Mouse (Mus musculus): Measurements from ENCODE around the gene Xdh. TPM values are rescaled to one million over a fixed set of nuclear protein-coding genes. Genes with fewer than 3 reads are reported as not detected.

The Xdh gene
- polyA plus RNA-seq, 1 experiment = 15.6 TPM

GRCm38 (mm10) chr17:73886071-73886785 lies 63.8 kb downstream of the Xdh start:
- TF ChIP-seq POLR2A (IDR thresholded peaks at IDR 0.05; ENCODE audit: low read depth, low read length) (no peak), CTCF (IDR thresholded peaks at IDR 0.05; ENCODE audit: extremely low read depth, insufficient read depth, insufficient read length, insufficient replicate concordance) (no peak)
- WGBS = 94% methylated on average over 25 of the region's 25 CpGs
- DNase-seq (ENCODE audit: low read depth in 1 of 2, low spot score in 2 of 2) = no peak
- H3K36me3 ChIP-seq (ENCODE audit: control insufficient read depth, insufficient read depth, low read length) = no peaks in the 10 kb centered on the region
- H3K4me3 ChIP-seq (ENCODE audit: extremely low read depth, insufficient read depth, insufficient read length) = no peak overlapping the region
- H3K4me1 ChIP-seq (ENCODE audit: control insufficient read depth, insufficient read depth, insufficient read length) = no peaks in the 10 kb centered on the region
- H3K27me3 ChIP-seq (ENCODE audit: control insufficient read depth, insufficient read depth, low read length) = no peaks in the 10 kb centered on the region
- no peak overlapping the region for H3K27ac ChIP-seq (ENCODE audit: insufficient read depth, low read length)

DNA sequence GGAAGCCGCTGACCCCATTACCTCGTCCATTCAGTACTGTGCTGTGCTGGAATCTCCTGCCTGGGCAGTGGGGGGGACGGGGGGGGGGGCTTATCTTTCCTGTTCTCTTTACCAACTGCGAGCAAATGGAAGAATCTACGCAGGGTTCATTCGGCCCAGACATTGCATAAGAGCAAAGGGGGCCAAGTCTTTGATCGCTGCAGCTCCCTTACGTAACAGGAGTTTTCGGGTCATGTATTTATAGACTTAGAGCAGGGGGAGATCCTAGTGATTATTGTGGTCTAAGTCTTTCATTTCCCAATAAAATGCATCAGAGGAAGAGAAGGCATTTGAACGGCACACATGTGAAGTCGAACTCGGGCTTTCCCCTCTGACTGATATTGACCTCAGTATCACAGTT lies 66.7 kb downstream of the Xdh start:
- Histone ChIP-seq H3K4me3 (ENCODE audit: extremely low read depth, insufficient read depth, insufficient read length) (no peak overlapping the region), H3K4me1 (ENCODE audit: control insufficient read depth, insufficient read depth, insufficient read length) (no peaks in the 10 kb centered on the region), H3K27me3 (ENCODE audit: control insufficient read depth, insufficient read depth, low read length) (no peaks in the 10 kb centered on the region), H3K27ac (ENCODE audit: insufficient read depth, low read length) (no peak overlapping the region), H3K36me3 (ENCODE audit: control insufficient read depth, insufficient read depth, low read length) (no peaks in the 10 kb centered on the region)
- TF ChIP-seq POLR2A (IDR thresholded peaks at IDR 0.05; ENCODE audit: low read depth, low read length) (no peak), CTCF (IDR thresholded peaks at IDR 0.05; ENCODE audit: extremely low read depth, insufficient read depth, insufficient read length, insufficient replicate concordance) (no peak)
- no peak for DNase-seq (ENCODE audit: low read depth in 1 of 2, low spot score in 2 of 2)
- 80% methylated on average over 12 of the region's 12 CpGs for WGBS

DNA sequence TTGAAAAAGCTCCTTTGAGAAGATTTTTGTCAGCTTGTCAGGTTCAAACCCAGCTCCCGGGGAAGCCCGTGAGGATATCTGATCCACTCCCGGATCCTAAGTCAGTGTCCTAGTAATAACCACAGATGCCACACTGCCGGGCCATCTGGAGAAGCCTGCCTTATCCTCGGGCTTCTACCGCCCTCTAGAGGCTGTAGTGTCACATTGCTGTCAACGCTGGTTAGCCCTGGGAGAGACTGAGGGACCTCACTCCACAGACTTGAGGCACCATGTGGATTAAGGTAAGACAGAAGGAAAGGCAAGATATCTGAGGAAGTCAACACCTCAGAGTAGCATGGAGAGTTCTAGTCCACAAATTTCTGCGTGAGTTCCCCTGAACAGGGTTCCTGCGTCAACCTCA lies 67.8 kb downstream of the Xdh start:
- Histone ChIP-seq H3K36me3 (ENCODE audit: control insufficient read depth, insufficient read depth, low read length) (no peaks in the 10 kb centered on the region), H3K4me1 (ENCODE audit: control insufficient read depth, insufficient read depth, insufficient read length) (no peaks in the 10 kb centered on the region), H3K27ac (ENCODE audit: insufficient read depth, low read length) (no peak overlapping the region), H3K27me3 (ENCODE audit: control insufficient read depth, insufficient read depth, low read length) (no peaks in the 10 kb centered on the region), H3K4me3 (ENCODE audit: extremely low read depth, insufficient read depth, insufficient read length) (no peak overlapping the region)
- peak in 1 of 2 experiments; percentile 61 for DNase-seq (ENCODE audit: low read depth in 1 of 2, low spot score in 2 of 2)
- WGBS = 12% methylated on average over 9 of the region's 9 CpGs
- TF ChIP-seq POLR2A (IDR thresholded peaks at IDR 0.05; ENCODE audit: low read depth, low read length) = no peak
- TF ChIP-seq CTCF (IDR thresholded peaks at IDR 0.05; ENCODE audit: extremely low read depth, insufficient read depth, insufficient read length, insufficient replicate concordance) = peak; percentile 92; the same call in 1 of the 2 replicates

- Histone ChIP-seq H3K27ac (ENCODE audit: insufficient read depth, low read length) (no peak overlapping the region), H3K36me3 (ENCODE audit: control insufficient read depth, insufficient read depth, low read length) (no peaks in the 10 kb centered on the region), H3K27me3 (ENCODE audit: control insufficient read depth, insufficient read depth, low read length) (no peaks in the 10 kb centered on the region), H3K4me3 (ENCODE audit: extremely low read depth, insufficient read depth, insufficient read length) (no peak overlapping the region), H3K4me1 (ENCODE audit: control insufficient read depth, insufficient read depth, insufficient read length) (no peaks in the 10 kb centered on the region)
- 61% methylated on average over 6 of the region's 6 CpGs for WGBS
- TF ChIP-seq CTCF (IDR thresholded peaks at IDR 0.05; ENCODE audit: extremely low read depth, insufficient read depth, insufficient read length, insufficient replicate concordance) (no peak), POLR2A (IDR thresholded peaks at IDR 0.05; ENCODE audit: low read depth, low read length) (no peak)
- no peak for DNase-seq (ENCODE audit: low read depth in 1 of 2, low spot score in 2 of 2)
These were observed 68.7 kb downstream of the Xdh start for GRCm38 (mm10) chr17:73881295-73881694.

GRCm38 (mm10) chr17:73880286-73880685 lies 69.7 kb downstream of the Xdh start:
- no peak for TF ChIP-seq POLR2A (IDR thresholded peaks at IDR 0.05; ENCODE audit: low read depth, low read length)
- no peak for TF ChIP-seq CTCF (IDR thresholded peaks at IDR 0.05; ENCODE audit: extremely low read depth, insufficient read depth, insufficient read length, insufficient replicate concordance)
- Histone ChIP-seq H3K4me1 (ENCODE audit: control insufficient read depth, insufficient read depth, insufficient read length) (peaks cover 2% of the 10 kb centered on the region; the same call in 1 of the 2 replicates), H3K27ac (ENCODE audit: insufficient read depth, low read length) (no peak overlapping the region), H3K36me3 (ENCODE audit: control insufficient read depth, insufficient read depth, low read length) (no peaks in the 10 kb centered on the region), H3K4me3 (ENCODE audit: extremely low read depth, insufficient read depth, insufficient read length) (no peak overlapping the region), H3K27me3 (ENCODE audit: control insufficient read depth, insufficient read depth, low read length) (no peaks in the 10 kb centered on the region)
- DNase-seq (ENCODE audit: low read depth in 1 of 2, low spot score in 2 of 2) = no peak
- 83% methylated on average over 6 of the region's 6 CpGs for WGBS

- DNase-seq (ENCODE audit: low read depth in 1 of 2, low spot score in 2 of 2) = no peak
- Histone ChIP-seq H3K27ac (ENCODE audit: insufficient read depth, low read length) (no peak overlapping the region), H3K27me3 (ENCODE audit: control insufficient read depth, insufficient read depth, low read length) (no peaks in the 10 kb centered on the region), H3K4me3 (ENCODE audit: extremely low read depth, insufficient read depth, insufficient read length) (no peak overlapping the region), H3K36me3 (ENCODE audit: control insufficient read depth, insufficient read depth, low read length) (no peaks in the 10 kb centered on the region), H3K4me1 (ENCODE audit: control insufficient read depth, insufficient read depth, insufficient read length) (peaks cover 2% of the 10 kb centered on the region; the same call in 1 of the 2 replicates)
- WGBS = 92% methylated on average over 10 of the region's 10 CpGs
- no peak for TF ChIP-seq POLR2A (IDR thresholded peaks at IDR 0.05; ENCODE audit: low read depth, low read length)
- no peak for TF ChIP-seq CTCF (IDR thresholded peaks at IDR 0.05; ENCODE audit: extremely low read depth, insufficient read depth, insufficient read length, insufficient replicate concordance)
These were observed 70.6 kb downstream of the Xdh start for GRCm38 (mm10) chr17:73879262-73879916.

DNA sequence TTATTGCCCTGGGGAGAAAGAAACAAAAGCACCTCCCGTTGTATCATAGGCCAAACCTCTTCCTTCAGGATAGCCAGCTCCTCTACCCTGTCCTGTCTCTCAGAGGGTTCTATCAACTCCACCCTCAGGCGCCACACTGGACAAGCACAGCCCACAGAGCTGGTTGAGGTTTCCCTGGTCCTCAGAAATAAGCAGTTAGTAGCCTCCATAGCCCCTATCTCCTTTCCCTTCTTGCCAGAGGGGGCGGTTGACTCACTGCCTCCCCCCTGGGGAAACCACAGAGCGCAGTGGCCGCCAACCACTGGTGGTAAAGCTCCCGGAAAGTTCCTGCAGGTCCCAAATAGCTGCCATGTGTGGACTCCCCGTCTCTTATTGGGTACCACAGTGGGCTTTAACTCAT lies 74.3 kb downstream of the Xdh start:
- H3K4me3 ChIP-seq (ENCODE audit: extremely low read depth, insufficient read depth, insufficient read length) = no peak overlapping the region
- no peaks in the 10 kb centered on the region for H3K27me3 ChIP-seq (ENCODE audit: control insufficient read depth, insufficient read depth, low read length)
- 38% methylated on average over 7 of the region's 7 CpGs for WGBS
- no peak for DNase-seq (ENCODE audit: low read depth in 1 of 2, low spot score in 2 of 2)
- no peaks in the 10 kb centered on the region for H3K36me3 ChIP-seq (ENCODE audit: control insufficient read depth, insufficient read depth, low read length)
- TF ChIP-seq CTCF (IDR thresholded peaks at IDR 0.05; ENCODE audit: extremely low read depth, insufficient read depth, insufficient read length, insufficient replicate concordance) (no peak), POLR2A (IDR thresholded peaks at IDR 0.05; ENCODE audit: low read depth, low read length) (no peak)
- H3K27ac ChIP-seq (ENCODE audit: insufficient read depth, low read length) = no peak overlapping the region
- peaks cover 2% of the 10 kb centered on the region; the same call in 1 of the 2 replicates for H3K4me1 ChIP-seq (ENCODE audit: control insufficient read depth, insufficient read depth, insufficient read length)
